Mouse (Mus musculus) heart, postnatal 0 days (tissue): ENCODE measurements around the gene Kmt2a. TPM values are rescaled to one million over a fixed set of nuclear protein-coding genes. Genes with fewer than 3 reads are reported as not detected.
A peak's percentile ranks its signal among the peaks of the same experiment; 100 is the strongest.

Experiments
- ATAC-seq: fragments of 200-750 bp; cut with Nextera tagmentation; 2 replicates; pipeline ENCODE4 v1.8.0; 2017; ENCODE audit warnings: low read depth, moderate number of reproducible peaks, moderate library complexity; ENCODE audit not compliant: insufficient read depth
- DNase-seq: peaks from one replicate; pipeline ENCODE4 v3.0.0-alpha.2; 2016; ENCODE audit warnings: low spot score
- H3K27ac ChIP-seq: fragments of 300-500 bp; sonication (generic); 2 replicates; pipeline ENCODE4 v1.5.1; 2014; ENCODE audit warnings: low read depth, mild to moderate bottlenecking
- H3K27me3 ChIP-seq: fragments of 300-500 bp; sonication (generic); 2 replicates; pipeline ENCODE4 v1.6.1; 2014; ENCODE audit warnings: low read length, mixed read lengths; ENCODE audit not compliant: control insufficient read depth, insufficient read depth
- H3K36me3 ChIP-seq: fragments of 300-500 bp; sonication (generic); replicated peaks from 2 replicates; pipeline ENCODE4 v1.6.1; 2014; ENCODE audit warnings: low read length, mixed read lengths; ENCODE audit not compliant: control insufficient read depth, insufficient read depth
- H3K4me1 ChIP-seq: fragments of 300-500 bp; sonication (generic); 2 replicates; pipeline ENCODE4 v1.6.1; 2014; ENCODE audit warnings: antibody characterized with exemption; ENCODE audit not compliant: control insufficient read depth, insufficient read depth
- H3K4me2 ChIP-seq: fragments of 300-500 bp; sonication (generic); 2 replicates; pipeline ENCODE4 v1.6.1; 2014; ENCODE audit warnings: low read depth, mild to moderate bottlenecking, low read length, moderate library complexity
- H3K4me3 ChIP-seq: fragments of 300-500 bp; sonication (generic); 2 replicates; pipeline ENCODE4 v1.5.1; 2014; ENCODE audit warnings: low read depth, low read length
- H3K9ac ChIP-seq: fragments of 300-500 bp; sonication (generic); replicated peaks from 2 replicates; pipeline ENCODE4 v1.6.1; 2014; ENCODE audit warnings: low read depth, low read length, mixed read lengths
- H3K9me3 ChIP-seq: fragments of 300-500 bp; sonication (generic); replicated peaks from 2 replicates; pipeline ENCODE4 v1.6.1; 2016; ENCODE audit warnings: low read length; ENCODE audit not compliant: control insufficient read depth
- CTCF ChIP-seq: IDR thresholded peaks from 2 replicates; pipeline ENCODE4 v1.5.1; 2016; ENCODE audit warnings: antibody characterized with exemption, control low read depth, low read depth
- EP300 ChIP-seq: IDR thresholded peaks from 2 replicates; pipeline ENCODE4 v1.6.1; 2016; ENCODE audit warnings: antibody characterized with exemption, low read depth
- WGBS: fragments of 180-500 bp; shearing (Covaris S2); extraction: QIAGEN DNeasy Blood & Tissue Kit; methylation state at CpG from one replicate; pipeline ENCODE4 v1.1.7; 2014; 5-methylcytosine and 5-hydroxymethylcytosine counted together
- polyA plus RNA-seq: library from polyadenylated mRNA; unstranded; fragments of >200 nt; fragmentation: Nextera tagmentation; extraction: Ambion mirVana; gene quantifications from 2 replicates; pipeline ENCODE4 v1.2.1, GENCODE M21; 2015
- total RNA-seq: library from RNA; depleted of rRNA; stranded (reverse); fragments of >200 nt; gene quantifications from 2 replicates; pipeline ENCODE4 v1.2.3, GENCODE M21; 2014; ENCODE audit warnings: low replicate concordance

Kmt2a gene
- total and polyA plus RNA-seq, 2 experiments from 2014 or later = 4.2 to 7.8 TPM

DNA sequence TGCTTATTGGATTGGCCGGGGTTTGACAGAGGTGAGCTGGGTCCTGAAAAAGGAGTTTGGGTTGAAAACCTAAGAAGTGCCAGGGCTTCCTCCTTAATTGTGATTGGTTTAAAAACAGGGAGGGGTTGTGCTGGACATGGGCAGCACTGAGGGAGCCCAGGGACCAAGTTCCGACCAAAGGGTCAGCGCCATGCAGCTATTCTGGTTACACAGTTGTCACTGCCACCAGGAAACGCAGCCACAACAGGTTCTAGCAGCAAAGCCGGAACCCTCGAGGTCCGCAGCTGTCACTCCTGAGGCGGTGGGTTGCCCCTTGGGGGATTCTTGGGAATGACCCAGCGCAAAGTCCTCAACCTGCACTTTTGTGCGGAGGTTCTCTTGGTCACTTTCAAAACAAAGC lies 76.4 kb downstream of the Kmt2a start:
- ATAC-seq (no peak), DNase-seq (no peak)
- H3K4me1 ChIP-seq = 0 out of 2 replicates have a peak, but pooled peaks cover 4% of the 10 kb centered on the region
- TF ChIP-seq CTCF (no peak), EP300 (no peak)
- no peak overlapping the region for H3K4me2 ChIP-seq
- H3K9me3 ChIP-seq = no peaks in the 10 kb centered on the region
- WGBS = 92% methylated on average over 10 of the region's 10 CpGs
- no peak overlapping the region for H3K4me3 ChIP-seq
- H3K9ac ChIP-seq = no peak overlapping the region
- no peaks in the 10 kb centered on the region for H3K27me3 ChIP-seq
- H3K36me3 ChIP-seq = peaks cover 48% of the 10 kb centered on the region
- H3K27ac ChIP-seq = no peak overlapping the region

DNA sequence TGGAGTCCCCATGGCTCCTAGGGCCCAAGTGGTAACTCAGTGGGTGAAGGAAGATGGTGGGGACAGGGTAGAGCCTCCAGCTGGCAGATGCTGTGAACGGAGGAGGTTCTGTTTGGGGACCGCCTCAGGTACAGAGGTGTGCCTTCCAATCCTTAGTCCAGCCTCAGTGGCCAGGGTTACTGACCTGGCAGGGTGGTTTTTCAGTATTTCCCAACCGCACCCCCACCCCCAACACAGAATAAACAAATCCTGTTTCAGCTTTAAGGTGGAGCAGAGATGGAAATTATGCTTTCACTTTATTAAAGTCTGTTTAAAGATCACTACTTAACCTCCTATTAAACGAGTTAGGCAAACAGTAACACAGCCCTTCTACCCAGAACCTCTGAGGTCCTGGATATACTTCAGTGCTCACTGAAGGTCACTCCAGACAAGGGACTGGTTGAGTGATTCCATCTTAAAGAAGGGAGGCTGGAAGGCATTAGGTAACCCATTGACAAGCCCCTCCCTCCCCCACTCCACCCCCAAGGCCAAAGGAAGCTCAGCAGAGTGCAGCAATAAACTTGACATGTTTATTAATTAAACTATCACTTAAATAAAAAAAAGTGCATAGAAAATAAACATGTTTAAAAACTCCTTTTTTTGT lies 78.2 kb downstream of the Kmt2a start, which contains the start of gene Ttc36:
TSS of gene Ttc36 (minus strand) at position 265 of the 643 bp plus-strand sequence.
- Histone ChIP-seq H3K27ac (no peak within 1 kb of the TSS), H3K9ac (no peak within 1 kb of the TSS), H3K36me3 (peaks cover 30% of the 10 kb centered on the region), H3K9me3 (no peaks in the 10 kb centered on the region), H3K4me1 (peaks cover 13% of the 10 kb centered on the region; the same call in 1 of the 2 replicates), H3K4me3 (no peak within 1 kb of the TSS), H3K4me2 (no peak within 1 kb of the TSS), H3K27me3 (no peaks in the 10 kb centered on the region; the same call in 1 of the 2 replicates)
- DNase-seq (no peak), ATAC-seq (no peak)
- WGBS = 72% methylated on average over 4 of the region's 4 CpGs
- no peak for TF ChIP-seq CTCF
- no peak for TF ChIP-seq EP300

DNA sequence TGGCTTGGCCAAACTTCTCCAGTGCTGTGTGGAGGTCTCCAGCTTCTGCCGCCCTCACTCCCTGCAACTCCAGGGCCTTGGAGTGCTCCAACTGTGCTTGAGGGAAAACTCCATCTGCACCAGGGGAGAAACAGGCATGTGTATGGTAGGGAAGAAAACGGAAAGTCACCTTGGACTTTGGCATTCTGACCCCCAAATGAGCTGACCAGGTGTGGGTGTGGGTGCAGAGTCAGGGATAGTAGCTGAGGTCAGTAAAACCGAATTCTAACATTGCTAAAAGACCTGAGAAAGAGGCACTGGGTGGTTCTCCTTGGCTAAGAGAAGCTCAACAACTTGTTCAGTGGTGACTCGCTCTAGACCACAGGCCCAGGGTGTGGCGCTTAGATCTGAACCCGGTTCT lies 79.4 kb downstream of the Kmt2a start:
- TF ChIP-seq CTCF (no peak), EP300 (no peak)
- H3K27ac ChIP-seq = no peak overlapping the region
- no peak overlapping the region for H3K9ac ChIP-seq
- H3K4me1 ChIP-seq = peaks cover 13% of the 10 kb centered on the region; the same call in 1 of the 2 replicates
- H3K4me3 ChIP-seq = no peak overlapping the region
- ATAC-seq (no peak), DNase-seq (no peak)
- WGBS = 69% methylated on average over 6 of the region's 6 CpGs
- no peaks in the 10 kb centered on the region; the same call in 1 of the 2 replicates for H3K27me3 ChIP-seq
- no peaks in the 10 kb centered on the region for H3K9me3 ChIP-seq
- no peak overlapping the region for H3K4me2 ChIP-seq
- H3K36me3 ChIP-seq = peaks cover 17% of the 10 kb centered on the region

DNA sequence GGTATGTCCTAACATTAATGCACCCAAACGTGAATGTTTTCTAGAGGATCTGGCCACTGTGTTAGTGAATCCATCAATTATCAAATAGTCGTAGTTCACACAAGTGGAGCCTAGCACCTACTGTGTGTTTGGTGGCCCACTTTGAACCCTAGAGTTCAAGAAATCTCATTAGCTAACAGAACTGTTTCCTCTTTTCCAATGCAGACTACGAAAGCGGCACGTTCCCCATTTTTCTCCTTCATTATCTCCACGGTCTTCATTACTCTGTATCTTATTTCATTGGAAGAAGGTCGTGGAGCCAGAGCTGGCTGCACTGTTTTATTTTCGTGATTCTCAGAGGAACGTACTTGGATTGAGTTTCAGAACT lies 81.2 kb downstream of the Kmt2a start:
- 47% methylated on average over 9 of the region's 9 CpGs for WGBS
- H3K27ac ChIP-seq = no peak overlapping the region
- TF ChIP-seq EP300 (no peak), CTCF (no peak)
- DNase-seq = no peak
- peaks cover 13% of the 10 kb centered on the region; the same call in 1 of the 2 replicates for H3K4me1 ChIP-seq
- peak overlapping the region; percentile 66 for H3K4me3 ChIP-seq
- H3K4me2 ChIP-seq = peak overlapping the region; percentile 97
- H3K9ac ChIP-seq = no peak overlapping the region
- no peaks in the 10 kb centered on the region for H3K9me3 ChIP-seq
- no peaks in the 10 kb centered on the region; the same call in 1 of the 2 replicates for H3K27me3 ChIP-seq
- H3K36me3 ChIP-seq = peaks cover 3% of the 10 kb centered on the region; the same call in 1 of the 2 replicates
- ATAC-seq = no peak

GRCm38 (mm10) chr9:44799102-44799957 lies 81.8 kb downstream of the Kmt2a start, which contains the start of gene Tmem25:
Tmem25 (minus strand) TSS chr9:44799307.
- Histone ChIP-seq H3K4me3 (peak within 1 kb of the TSS; percentile 66), H3K4me1 (peaks cover 13% of the 10 kb centered on the region; the same call in 1 of the 2 replicates), H3K27me3 (no peaks in the 10 kb centered on the region; the same call in 1 of the 2 replicates), H3K4me2 (peak within 1 kb of the TSS; percentile 97), H3K27ac (peak within 1 kb of the TSS; percentile 79), H3K9me3 (no peaks in the 10 kb centered on the region), H3K36me3 (no peaks in the 10 kb centered on the region), H3K9ac (peak within 1 kb of the TSS; percentile 62)
- ATAC-seq = peak; percentile 91
- TF ChIP-seq EP300 (no peak), CTCF (no peak)
- peak; percentile 53 for DNase-seq
- WGBS = 1% methylated on average over 74 of the region's 75 CpGs
